Mouse (Mus musculus): ENCODE measurements around the gene Itgb8.

Gene Itgb8

DNA sequence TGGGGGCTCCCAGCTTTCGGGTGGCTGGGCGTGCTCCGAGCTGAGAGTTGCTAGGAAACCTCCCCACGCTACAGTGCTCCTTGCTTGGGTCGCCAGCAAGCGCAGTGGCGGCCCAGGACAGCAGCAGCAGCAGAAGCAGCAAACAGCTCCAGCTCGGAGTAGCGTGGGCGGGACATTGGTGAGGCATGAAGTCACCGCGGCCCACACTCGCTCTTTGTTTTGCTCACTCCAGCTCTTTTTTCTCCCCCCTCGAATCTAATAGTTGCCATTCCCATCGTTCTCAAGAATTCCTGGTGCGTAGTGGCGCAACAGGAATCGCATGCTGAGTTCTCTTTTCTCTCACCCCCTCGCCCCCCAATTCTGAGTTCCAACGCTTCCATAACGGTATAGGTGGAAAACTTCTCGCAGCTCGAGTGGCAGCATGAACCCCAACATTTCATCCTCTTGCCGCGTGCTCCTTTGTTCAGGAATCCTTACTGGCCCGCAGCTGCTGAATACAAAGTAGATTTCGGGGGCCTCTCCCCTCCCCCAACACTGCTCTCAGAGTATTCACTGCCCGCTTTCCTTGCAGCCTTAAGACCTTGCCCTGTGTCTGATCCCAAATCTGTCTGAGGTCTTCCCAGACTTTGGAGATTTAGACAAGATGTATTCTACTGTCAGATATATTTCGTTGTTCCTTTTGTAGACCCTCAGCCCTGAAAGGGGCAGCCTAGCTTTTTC, at the start of gene Itgb8:
Itgb8 (minus strand) TSS at position 107 of the 720 bp plus-strand sequence.
- peak; percentile 26 for DNase-seq (ENCODE audit: low spot score)

GRCm38 (mm10) chr12:119276282-119276681, 37.7 kb upstream of the Itgb8 start:
- DNase-seq (ENCODE audit: low spot score), result no peak

DNA sequence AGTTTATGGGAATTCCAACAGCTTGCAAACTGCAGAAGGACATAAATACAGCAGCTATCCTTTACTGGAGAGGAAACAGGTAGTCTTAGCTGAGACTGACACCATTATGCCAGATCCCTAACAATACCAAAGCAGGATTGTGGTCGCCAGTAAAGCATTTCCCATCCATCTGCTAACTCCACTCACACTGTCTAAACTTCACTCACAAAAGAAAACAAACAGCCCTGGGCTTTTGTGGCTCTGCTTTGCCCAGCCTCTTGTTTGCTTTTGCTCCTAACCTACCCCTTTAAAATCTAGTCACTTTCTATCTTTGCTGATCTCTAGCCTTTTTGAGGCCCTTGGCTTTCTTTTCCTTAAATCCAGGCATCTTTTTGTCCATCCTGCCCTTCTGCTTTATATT, 35.0 kb upstream of the Itgb8 start:
- no peak for DNase-seq (ENCODE audit: low spot score)

GRCm38 (mm10) chr12:119271964-119272363, 33.4 kb upstream of the Itgb8 start:
- DNase-seq (ENCODE audit: low spot score), result no peak

GRCm38 (mm10) chr12:119270036-119270435, 31.4 kb upstream of the Itgb8 start:
- DNase-seq (ENCODE audit: low spot score), result no peak

DNA sequence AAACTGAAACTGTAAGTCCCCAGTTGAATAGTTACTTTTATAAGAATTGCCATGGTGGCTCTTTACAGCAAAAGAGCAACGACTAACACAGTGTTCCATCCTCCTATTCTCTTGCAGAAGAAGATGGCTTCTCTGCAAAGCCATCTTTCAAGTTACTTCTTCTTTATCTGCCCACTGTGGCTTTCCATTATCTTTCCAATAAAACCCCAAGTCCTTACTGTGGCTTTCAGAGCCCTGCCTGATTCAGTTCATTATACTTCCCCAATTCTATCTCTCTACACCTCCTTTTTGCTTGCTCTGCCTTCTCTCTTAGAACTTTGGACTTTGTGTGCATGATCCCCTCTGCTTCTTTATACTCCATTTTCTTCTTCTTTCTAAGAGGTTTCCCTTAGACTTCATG, 30.1 kb upstream of the Itgb8 start:
- DNase-seq (ENCODE audit: low spot score), result no peak

DNA sequence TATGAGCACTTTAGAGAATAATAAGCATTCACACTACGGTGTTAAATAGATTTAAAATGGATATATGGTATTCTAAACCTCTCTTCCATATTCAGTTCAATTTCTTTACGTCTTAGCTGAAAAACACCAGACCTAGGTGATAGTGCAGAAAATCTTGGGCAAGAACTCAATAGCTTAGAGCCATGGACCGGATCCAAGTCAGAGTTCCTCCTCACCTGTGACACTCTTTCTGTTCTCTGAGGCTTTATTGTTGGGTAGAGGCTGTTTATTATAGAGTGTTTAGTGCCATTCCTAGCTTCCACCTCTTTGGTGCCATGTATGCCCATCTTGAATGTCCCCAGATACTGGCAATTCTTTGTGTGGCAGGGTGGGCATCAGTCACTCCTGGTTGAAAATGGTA, 25.9 kb upstream of the Itgb8 start:
- no peak for DNase-seq (ENCODE audit: low spot score)

DNA sequence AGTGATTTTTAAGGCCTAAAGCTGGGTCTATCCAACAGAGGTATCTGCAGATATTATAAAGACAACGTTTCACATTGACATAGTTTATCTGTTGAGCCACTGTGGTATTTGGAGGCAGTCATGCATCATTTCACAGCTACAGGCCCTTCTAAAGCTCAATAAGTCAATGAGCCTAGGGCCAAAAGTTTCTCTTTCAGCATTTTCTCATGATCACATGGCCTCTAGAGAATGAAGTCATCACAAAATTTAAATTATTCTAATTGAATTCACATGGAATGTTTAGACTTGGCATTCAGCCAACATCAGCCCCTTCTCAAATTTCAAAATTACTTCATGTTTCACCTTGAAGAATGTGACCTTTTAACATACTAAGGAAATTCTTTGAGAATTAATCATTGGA, 10.0 kb upstream of the Itgb8 start:
- DNase-seq (ENCODE audit: low spot score), result no peak

DNA sequence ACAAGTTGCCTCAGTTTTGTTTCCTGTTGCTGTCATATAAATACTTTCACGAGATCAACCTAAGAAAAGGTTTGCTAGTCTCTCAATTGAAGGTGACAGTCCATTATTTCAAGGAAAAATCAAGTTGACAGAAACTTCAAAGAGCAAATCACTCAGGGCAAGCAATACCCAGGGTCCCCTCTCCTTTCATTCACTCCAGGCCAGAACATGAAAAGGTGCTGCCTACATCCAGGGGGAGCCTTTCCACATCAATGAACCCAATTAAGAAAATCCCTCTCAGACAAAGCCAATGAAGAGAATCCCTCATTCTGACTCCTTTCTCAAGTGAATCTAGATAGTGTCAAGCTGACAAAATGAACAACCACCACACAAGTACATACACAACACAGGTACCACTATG, 2.5 kb upstream of the Itgb8 start:
- DNase-seq (ENCODE audit: low spot score), result no peak

GRCm38 (mm10) chr12:119237921-119238695, 494 bp downstream of the Itgb8 start:
- DNase-seq (ENCODE audit: low spot score), result peak; percentile 18

DNA sequence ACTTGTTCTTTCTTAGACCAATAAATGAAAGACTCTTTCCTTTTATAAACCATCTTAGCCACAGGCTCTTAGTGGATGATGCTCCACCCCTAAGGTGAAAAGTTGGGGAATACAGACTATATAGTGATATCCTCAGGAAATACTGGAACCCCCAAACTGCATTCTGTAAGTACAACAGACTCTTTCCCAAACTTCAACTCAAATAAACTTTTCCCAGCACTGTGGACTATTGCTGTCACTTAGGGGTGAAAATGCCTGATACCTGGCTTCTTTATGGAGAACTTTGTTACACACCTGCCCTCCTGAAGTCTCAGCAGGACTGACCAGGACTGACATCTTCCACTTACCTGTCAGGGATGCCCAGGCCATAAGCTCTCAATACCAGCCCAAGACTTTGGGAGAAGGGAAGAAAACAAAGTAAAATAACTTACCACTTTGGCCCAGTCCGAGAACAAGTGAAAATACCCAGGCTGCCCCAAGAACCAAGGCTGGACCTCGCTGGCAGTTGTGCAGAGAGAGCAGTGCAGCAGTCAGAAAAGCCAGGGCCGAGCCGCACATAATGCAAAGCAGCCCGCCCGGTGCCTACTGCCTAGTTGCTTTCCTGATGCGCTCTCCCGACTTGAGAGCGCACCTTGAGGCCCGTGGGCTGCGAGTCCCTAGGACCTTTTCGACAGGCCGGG, 1.2 kb downstream of the Itgb8 start:
- no peak for DNase-seq (ENCODE audit: low spot score)

- DNase-seq (ENCODE audit: low spot score), result no peak
Measured at GRCm38 (mm10) chr12:119231831-119232230, 6.8 kb downstream of the Itgb8 start.

DNA sequence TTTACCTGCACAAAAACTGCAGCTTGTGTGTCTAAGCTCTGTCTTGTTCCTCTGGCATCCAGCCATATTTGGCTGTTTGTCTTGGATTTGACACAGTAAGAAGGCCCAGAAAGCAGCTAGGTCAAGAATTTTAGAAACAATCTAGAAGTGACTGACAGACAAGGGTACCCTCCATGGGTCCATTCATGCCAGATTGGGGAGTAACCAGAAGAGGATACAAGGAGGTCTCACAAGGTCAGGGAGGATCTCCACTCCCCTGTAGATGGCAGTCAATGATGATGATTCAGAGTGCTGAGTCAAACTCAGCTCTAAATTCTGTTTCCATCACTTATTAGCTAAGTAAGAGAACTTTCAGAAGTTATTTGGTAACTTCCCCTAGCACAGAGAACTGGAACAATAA, 8.2 kb downstream of the Itgb8 start:
- DNase-seq (ENCODE audit: low spot score), result no peak

DNA sequence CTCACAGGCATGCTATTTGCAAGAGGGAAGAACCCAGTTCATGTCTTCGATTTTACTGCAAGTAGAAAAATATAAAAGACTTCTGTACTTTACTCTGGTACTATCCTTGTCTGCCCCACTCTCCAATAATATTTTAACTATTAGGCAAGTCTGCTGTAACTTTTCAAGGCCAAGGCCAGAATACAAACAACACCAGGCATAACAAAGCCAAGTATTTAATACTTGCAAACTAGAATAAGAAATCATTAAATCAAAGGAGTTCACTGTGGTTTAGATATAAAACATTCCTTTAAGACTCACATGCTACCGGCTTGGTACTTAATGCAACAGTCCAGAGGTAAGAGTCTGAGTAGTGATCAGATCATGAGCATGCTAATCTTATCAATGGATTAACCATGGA, 9.0 kb downstream of the Itgb8 start:
- no peak for DNase-seq (ENCODE audit: low spot score)

DNA sequence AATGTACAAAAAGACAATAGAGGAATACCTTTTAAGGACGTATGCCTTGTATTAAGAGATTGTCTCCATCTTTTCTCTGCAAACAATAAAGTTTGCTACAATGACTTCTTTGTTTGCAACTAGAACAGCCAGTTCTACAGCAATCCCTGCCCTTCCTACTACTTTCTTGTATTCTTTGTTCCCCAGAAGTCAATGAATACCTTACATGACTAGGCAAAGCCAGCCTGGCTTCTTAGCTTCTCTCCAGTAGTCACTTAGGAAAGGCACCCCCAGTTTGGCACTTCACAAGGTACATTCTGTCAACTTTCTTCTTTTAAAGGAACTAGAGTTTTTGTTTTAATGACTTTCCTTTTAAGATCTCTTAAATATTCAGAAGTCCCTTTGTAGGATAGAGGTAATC, 10.7 kb downstream of the Itgb8 start:
- no peak for DNase-seq (ENCODE audit: low spot score)

GRCm38 (mm10) chr12:119224699-119225098, 13.9 kb downstream of the Itgb8 start:
- DNase-seq (ENCODE audit: low spot score), result no peak

DNA sequence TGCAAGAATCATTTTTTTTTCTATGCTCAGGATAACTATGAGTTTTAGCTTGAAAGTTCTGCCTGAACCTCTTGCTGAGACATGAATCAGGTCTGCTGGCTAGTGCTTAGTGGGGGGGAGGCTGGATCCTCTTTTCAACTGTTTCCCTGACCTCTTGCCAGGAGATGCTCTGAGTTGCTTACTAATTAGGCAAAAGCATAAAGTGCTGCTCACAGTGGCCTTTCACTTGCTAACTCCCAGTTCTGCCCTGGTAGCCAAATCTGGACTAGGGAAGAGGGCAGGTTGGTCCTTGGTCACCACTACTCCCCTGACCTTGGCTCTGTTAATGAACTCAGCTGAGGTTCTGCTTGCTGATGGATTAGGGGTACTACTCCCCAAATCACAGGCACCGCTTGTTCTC, 19.2 kb downstream of the Itgb8 start:
- DNase-seq (ENCODE audit: low spot score), result no peak

DNA sequence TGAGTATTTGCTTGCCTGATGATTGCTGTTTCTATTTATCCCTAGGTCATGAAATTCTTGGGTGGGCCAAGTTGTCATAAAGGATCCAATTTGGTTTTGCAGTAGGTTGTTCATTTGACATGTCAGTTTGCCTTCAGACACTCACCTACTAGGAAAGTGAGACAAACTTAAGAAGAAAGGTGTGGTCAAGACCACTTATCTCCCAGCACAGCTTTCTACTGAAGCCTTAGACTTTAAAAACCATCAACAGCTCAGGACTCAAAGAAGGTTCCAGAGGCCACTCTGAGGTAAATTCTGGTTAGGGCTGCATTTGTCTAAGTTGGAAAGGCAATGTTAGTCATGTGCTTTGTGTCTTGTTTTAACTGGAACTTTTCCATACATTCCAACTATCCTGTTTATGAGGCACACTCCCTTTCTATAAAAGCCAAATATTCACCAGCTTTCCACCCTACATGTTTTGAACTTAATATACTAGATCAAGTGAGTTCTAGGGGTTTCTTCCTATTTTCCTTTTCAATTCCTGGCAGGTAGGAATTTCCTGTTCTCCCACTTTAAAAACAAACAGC, 20.8 kb downstream of the Itgb8 start:
- no peak for DNase-seq (ENCODE audit: low spot score)

DNA sequence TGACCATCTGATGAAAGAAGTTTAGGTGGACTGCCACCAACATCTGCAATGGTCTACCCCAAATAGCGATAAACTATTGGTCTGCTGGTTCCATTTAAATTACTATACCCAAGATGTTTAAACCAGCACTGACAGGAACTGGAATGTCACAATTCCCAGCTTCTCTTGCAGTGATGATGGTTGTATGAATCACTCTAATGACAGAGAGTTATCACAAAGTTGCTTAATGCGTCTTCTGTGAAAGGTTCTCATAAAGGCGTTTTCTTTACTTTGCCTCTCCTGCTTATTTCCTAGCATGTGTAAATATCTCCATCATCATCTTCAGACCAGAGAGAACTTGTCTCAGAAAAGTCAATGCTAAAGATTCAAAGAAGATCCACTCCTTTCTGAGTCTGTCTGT, 23.4 kb downstream of the Itgb8 start:
- no peak for DNase-seq (ENCODE audit: low spot score)

GRCm38 (mm10) chr12:119211533-119211932, 27.1 kb downstream of the Itgb8 start:
- no peak for DNase-seq (ENCODE audit: low spot score)

DNA sequence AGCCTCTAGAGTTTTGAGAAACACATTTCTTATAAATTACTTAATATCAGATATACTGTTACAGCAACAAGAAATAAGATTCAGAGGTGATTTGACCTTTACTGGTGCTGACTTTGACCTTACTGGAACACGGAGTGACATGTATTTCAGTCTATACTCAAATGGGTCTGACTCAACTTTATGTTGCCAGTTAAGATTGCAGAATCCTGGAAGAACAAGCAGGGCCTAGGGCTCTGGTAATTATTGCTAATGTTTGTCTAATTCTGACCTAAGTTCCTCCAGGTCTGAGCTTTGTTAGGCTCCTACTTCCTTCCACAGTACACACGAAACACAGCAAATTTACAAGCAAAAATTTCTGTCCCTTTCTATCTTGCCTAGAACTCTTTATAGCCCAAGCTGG, 28.0 kb downstream of the Itgb8 start:
- no peak for DNase-seq (ENCODE audit: low spot score)

DNA sequence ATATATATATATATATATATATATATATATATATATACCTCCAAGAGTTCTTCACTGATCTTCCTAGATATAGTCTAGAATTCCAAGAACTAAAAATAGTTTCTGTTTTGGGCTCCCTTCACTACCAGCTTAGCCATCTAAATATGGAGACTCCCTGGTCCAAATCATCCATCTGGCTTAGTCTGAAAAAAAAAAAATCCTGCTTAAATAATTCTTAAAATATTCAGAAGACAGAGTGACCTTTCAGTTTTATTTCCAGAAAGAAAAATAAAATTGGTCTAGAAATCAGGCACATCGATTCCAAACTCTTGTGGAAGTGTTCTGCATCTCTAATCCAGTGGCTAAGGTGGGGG, 28.6 kb downstream of the Itgb8 start:
- DNase-seq (ENCODE audit: low spot score), result no peak

Measured in T-cell, adult 2 months (primary cell).